Mouse (Mus musculus) neural tube, embryonic 11.5 days (tissue): Measurements from ENCODE around the gene Ttc16. TPM values are rescaled to one million over a fixed set of nuclear protein-coding genes. Genes with fewer than 3 reads are reported as not detected.
A peak's percentile ranks its signal among the peaks of the same experiment; 100 is the strongest.

Experiments
- ATAC-seq: fragments of 200-750 bp; cut with Nextera tagmentation; 2 replicates; pipeline ENCODE4 v1.8.0; 2017; ENCODE audit warnings: moderate number of reproducible peaks, mild to moderate bottlenecking, moderate TSS enrichment, moderate library complexity; ENCODE audit not compliant: insufficient read depth, low FRiP score, low TSS enrichment
- DNase-seq: peaks from one replicate; pipeline ENCODE4 v3.0.0-alpha.2; 2015; ENCODE audit warnings: low spot score
- H3K27ac ChIP-seq: fragments of 300-500 bp; sonication (generic); 2 replicates; pipeline ENCODE4 v1.5.1; 2014; ENCODE audit warnings: low read depth, mild to moderate bottlenecking, low read length
- H3K27me3 ChIP-seq: fragments of 300-500 bp; sonication (generic); 2 replicates; pipeline ENCODE4 v1.6.1; 2014; ENCODE audit warnings: mild to moderate bottlenecking, low read length, mixed read lengths; ENCODE audit not compliant: control insufficient read depth, insufficient read depth
- H3K36me3 ChIP-seq: fragments of 300-500 bp; sonication (generic); 2 replicates; pipeline ENCODE4 v1.6.1; 2014; ENCODE audit warnings: mild to moderate bottlenecking, low read length, moderate library complexity, mixed read lengths; ENCODE audit not compliant: control insufficient read depth, insufficient read depth
- H3K4me1 ChIP-seq: fragments of 300-500 bp; sonication (generic); 2 replicates; pipeline ENCODE4 v1.6.1; 2014; ENCODE audit warnings: low read length, mixed read lengths; ENCODE audit not compliant: control insufficient read depth, insufficient read depth
- H3K4me2 ChIP-seq: fragments of 300-500 bp; sonication (generic); 2 replicates; pipeline ENCODE4 v1.6.1; 2014; ENCODE audit warnings: low read depth, mild to moderate bottlenecking, moderate library complexity
- H3K4me3 ChIP-seq: fragments of 300-500 bp; sonication (generic); 2 replicates; pipeline ENCODE4 v1.5.1; 2014; ENCODE audit warnings: low read depth, low read length
- H3K9ac ChIP-seq: fragments of 300-500 bp; sonication (generic); 2 replicates; pipeline ENCODE4 v1.6.1; 2014; ENCODE audit warnings: mild to moderate bottlenecking, low read length
- H3K9me3 ChIP-seq: fragments of 300-500 bp; sonication (generic); 2 replicates; pipeline ENCODE4 v1.6.1; 2016; ENCODE audit warnings: low read length; ENCODE audit not compliant: control insufficient read depth
- WGBS: fragments of 180-500 bp; shearing (Covaris S2); extraction: QIAGEN DNeasy Blood & Tissue Kit; methylation state at CpG from one replicate; pipeline ENCODE4 v1.1.7; 2014; 5-methylcytosine and 5-hydroxymethylcytosine counted together
- polyA plus RNA-seq: library from polyadenylated mRNA; unstranded; fragments of >200 nt; fragmentation: Nextera tagmentation; extraction: Ambion mirVana; gene quantifications from 2 replicates; pipeline ENCODE4 v1.2.1, GENCODE M21; 2014

Ttc16 gene
- polyA plus RNA-seq, 1 experiment from 2014 or later, result 1.1 TPM

DNA sequence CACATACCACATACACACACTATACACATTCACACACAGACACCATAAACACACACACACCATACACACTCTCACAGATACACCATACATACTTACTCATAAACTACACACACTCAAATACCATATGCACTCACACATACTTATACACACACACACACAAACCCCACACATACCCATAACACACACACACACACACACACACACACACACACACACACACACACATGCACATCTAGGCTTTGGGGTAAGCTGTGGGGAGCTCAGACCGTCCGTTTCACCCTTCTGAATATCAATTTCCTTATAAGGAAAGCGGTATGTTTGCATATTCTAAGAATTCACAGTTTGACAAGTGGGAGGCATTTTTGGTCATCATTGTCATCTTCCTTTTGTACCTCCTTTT is 52.9 kb downstream of the Ttc16 start:
- WGBS, result 84% methylated on average over 3 of the region's 3 CpGs
- Histone ChIP-seq H3K9me3 (no peaks in the 10 kb centered on the region), H3K27me3 (no peaks in the 10 kb centered on the region), H3K4me3 (no peak overlapping the region), H3K4me2 (no peak overlapping the region), H3K9ac (no peak overlapping the region), H3K27ac (no peak overlapping the region), H3K4me1 (peaks cover 5% of the 10 kb centered on the region), H3K36me3 (no peaks in the 10 kb centered on the region)
- DNase-seq, result no peak
- no peak for ATAC-seq

DNA sequence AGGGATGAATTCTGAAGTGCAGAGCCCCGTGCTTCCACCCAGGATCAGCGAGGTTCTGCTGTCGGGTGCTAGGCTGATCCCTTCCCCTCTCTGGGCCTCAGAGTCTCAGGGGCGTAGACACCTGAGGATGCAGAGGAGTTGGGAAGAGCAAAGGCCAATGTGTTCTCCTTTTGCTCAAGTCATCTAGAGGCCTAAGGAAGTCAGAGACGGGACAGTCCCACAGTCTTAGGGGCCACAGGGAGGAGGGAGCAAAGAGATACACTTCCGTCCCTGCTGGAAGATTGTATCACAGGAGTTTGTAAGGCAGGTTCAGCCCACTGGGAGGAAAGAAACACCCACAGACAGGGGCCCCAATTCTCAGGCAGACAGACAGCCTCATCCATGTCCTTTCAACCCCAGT is 53.4 kb downstream of the Ttc16 start:
- Histone ChIP-seq H3K36me3 (no peaks in the 10 kb centered on the region), H3K27me3 (no peaks in the 10 kb centered on the region), H3K4me3 (no peak overlapping the region), H3K4me1 (peaks cover 4% of the 10 kb centered on the region), H3K4me2 (no peak overlapping the region), H3K9ac (no peak overlapping the region), H3K9me3 (no peaks in the 10 kb centered on the region), H3K27ac (no peak overlapping the region)
- ATAC-seq (no peak), DNase-seq (no peak)
- WGBS, result 65% methylated on average over 6 of the region's 6 CpGs

DNA sequence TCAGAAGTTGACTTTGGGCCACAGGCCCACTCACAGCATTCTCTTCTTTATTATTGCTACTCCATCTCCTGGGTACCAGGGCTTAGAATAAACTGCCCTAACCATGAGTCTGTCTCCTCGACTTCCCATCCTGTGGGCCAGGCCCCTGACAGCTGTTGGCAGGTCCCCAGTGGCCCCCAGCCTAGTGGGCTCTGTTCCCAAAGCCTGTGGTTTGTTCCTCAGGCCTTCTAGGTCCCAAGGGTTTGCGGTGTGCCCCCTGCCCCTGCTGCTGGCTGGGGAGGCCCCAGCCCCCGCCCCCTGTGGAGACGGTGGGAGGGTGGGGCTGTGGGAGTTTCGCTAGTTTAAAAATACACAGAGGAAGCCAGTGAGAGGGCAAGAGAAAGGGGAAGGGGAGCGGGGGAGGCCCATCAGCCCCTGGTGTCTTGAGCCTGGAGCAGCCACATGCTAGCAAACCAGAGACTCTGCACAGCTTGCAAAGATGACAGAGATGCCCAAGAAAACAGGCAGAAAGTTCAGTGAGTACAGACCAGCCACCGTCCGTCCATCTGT is 54.7 kb downstream of the Ttc16 start, which contains the start of gene Sh2d3c:
TSS of gene Sh2d3c (plus strand) at position 375 of the 549 bp plus-strand sequence.
- Histone ChIP-seq H3K27me3 (no peaks in the 10 kb centered on the region), H3K9ac (0 out of 2 replicates have a peak within 1 kb of the TSS, but pooled peaks have one; percentile 26), H3K4me2 (no peak within 1 kb of the TSS), H3K9me3 (no peaks in the 10 kb centered on the region), H3K4me1 (peaks cover 4% of the 10 kb centered on the region), H3K27ac (no peak within 1 kb of the TSS), H3K4me3 (no peak within 1 kb of the TSS), H3K36me3 (no peaks in the 10 kb centered on the region)
- WGBS, result 62% methylated on average over 8 of the region's 8 CpGs
- DNase-seq, result no peak
- ATAC-seq, result no peak

DNA sequence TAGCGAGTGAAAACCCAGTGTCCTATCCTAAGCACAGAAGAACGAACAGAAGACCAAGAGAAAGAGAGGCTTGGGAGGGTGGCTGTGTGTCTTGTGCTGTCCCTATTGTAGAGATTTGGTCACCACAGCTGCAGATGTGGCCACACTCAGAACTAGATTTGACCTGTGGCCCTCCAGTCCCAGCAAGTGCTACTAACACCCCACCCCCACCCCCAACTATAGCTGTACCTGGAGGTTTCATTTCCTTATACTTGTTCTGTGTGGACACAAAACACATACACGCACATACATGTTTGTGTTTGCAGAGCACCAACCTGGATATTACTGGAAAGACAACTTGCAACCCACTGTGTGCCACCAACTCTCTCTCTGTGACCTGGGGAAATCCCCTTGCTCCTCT is 55.4 kb downstream of the Ttc16 start:
- Histone ChIP-seq H3K4me2 (no peak overlapping the region), H3K4me1 (peaks cover 4% of the 10 kb centered on the region), H3K27me3 (no peaks in the 10 kb centered on the region), H3K36me3 (no peaks in the 10 kb centered on the region), H3K9me3 (no peaks in the 10 kb centered on the region), H3K4me3 (no peak overlapping the region), H3K27ac (no peak overlapping the region), H3K9ac (no peak overlapping the region)
- 98% methylated on average over 3 of the region's 3 CpGs for WGBS
- DNase-seq (no peak), ATAC-seq (no peak)

DNA sequence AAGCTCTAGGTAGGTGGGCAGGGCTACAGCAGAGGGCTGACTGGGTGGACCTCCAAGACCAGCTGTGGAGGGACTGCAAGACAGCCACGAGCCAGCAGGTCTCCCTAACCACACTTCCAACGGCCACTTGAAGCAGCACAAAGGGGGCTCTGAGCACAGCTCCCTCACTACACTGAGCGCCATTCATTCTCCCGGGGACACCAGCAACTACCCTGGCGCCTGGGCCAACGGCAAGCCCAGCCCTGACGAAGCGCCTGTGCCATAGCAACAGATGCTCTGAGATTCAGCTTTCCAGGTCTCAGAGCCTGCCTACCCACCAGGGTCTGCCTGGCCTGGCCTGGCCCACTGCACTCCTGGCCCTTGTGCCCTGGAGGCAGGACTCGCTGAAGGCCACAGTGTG is 56.7 kb downstream of the Ttc16 start:
- Histone ChIP-seq H3K27me3 (no peaks in the 10 kb centered on the region), H3K4me1 (peaks cover 8% of the 10 kb centered on the region), H3K27ac (no peak overlapping the region), H3K9me3 (no peaks in the 10 kb centered on the region), H3K36me3 (no peaks in the 10 kb centered on the region), H3K4me2 (no peak overlapping the region), H3K9ac (no peak overlapping the region), H3K4me3 (no peak overlapping the region)
- 52% methylated on average over 9 of the region's 9 CpGs for WGBS
- ATAC-seq (no peak), DNase-seq (peak; percentile 40)

DNA sequence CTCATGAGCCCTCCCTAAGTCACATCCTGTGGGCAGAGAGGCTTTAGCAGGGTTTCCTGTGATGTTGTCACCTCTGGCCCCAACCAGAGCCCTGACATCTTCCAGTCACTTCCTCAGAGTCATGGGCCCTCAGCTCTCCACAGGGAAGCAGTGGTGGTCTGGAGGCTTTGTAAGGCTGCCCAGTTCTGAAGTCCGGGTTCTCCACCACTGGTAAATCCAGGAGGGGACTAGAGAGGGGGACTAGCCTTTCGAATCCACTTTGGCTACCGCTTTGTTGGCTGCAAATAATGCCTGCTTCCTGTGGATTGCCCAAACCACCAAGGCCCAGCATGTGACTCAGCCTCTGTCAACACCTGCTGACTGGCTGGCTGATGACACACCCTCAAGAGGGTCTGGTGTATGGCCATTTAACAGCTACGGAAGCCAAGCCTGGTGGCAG is 60.4 kb downstream of the Ttc16 start:
- H3K27ac ChIP-seq, result no peak overlapping the region
- H3K27me3 ChIP-seq, result no peaks in the 10 kb centered on the region
- no peak overlapping the region for H3K9ac ChIP-seq
- DNase-seq (no peak), ATAC-seq (no peak)
- H3K4me1 ChIP-seq, result peaks cover 12% of the 10 kb centered on the region
- peaks cover 3% of the 10 kb centered on the region for H3K36me3 ChIP-seq
- H3K9me3 ChIP-seq, result no peaks in the 10 kb centered on the region
- H3K4me2 ChIP-seq, result no peak overlapping the region
- H3K4me3 ChIP-seq, result no peak overlapping the region
- WGBS, result 65% methylated on average over 4 of the region's 4 CpGs

DNA sequence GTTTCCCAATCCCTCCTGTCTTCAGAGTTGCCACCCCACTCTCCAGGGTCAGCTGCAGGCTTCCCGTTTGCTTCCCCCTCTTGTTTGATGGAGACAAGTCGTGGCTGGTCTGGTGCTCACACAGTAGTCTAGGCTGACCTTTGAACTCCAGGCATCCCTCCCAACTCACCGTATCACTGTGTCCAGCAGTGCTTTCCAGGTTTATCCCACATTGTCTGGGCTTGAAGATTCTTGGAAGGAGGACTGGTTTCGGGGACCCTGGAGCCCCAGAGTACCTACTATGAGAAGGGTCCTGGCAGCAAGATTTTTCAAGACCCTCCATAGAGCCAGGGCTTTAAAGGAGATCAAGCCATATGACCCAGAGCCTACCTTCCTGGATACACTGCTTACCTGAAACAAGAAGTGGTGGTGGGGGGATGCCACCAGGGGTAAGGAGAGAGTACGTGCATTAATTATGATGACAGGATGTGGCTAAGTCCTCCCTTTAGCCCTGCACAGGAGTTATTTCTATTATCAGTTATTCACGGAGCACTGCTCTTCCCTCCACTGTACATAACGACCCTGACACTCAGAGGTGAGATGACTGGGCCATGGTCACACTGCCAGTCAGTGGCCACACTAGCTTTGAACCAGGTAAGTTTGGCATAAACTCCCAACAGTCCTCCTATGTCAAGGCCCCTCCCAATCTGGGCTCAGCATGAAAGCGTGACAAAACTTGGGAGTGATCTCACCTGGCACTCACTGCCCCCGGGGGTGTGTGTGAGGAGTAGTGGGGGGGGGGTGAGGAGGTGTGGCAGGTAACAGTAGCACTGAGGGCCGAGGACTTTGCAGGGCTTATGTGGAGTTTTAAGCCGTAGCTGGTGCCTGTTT is 61.1 kb downstream of the Ttc16 start:
- no peak overlapping the region for H3K4me3 ChIP-seq
- peak overlapping the region; percentile 98; the same call in 1 of the 2 replicates for H3K27ac ChIP-seq
- H3K9me3 ChIP-seq, result no peaks in the 10 kb centered on the region
- H3K4me2 ChIP-seq, result no peak overlapping the region
- H3K9ac ChIP-seq, result no peak overlapping the region
- 67% methylated on average over 11 of the region's 11 CpGs for WGBS
- H3K36me3 ChIP-seq, result peaks cover 9% of the 10 kb centered on the region
- DNase-seq (no peak), ATAC-seq (no peak)
- H3K27me3 ChIP-seq, result no peaks in the 10 kb centered on the region
- peaks cover 12% of the 10 kb centered on the region for H3K4me1 ChIP-seq

DNA sequence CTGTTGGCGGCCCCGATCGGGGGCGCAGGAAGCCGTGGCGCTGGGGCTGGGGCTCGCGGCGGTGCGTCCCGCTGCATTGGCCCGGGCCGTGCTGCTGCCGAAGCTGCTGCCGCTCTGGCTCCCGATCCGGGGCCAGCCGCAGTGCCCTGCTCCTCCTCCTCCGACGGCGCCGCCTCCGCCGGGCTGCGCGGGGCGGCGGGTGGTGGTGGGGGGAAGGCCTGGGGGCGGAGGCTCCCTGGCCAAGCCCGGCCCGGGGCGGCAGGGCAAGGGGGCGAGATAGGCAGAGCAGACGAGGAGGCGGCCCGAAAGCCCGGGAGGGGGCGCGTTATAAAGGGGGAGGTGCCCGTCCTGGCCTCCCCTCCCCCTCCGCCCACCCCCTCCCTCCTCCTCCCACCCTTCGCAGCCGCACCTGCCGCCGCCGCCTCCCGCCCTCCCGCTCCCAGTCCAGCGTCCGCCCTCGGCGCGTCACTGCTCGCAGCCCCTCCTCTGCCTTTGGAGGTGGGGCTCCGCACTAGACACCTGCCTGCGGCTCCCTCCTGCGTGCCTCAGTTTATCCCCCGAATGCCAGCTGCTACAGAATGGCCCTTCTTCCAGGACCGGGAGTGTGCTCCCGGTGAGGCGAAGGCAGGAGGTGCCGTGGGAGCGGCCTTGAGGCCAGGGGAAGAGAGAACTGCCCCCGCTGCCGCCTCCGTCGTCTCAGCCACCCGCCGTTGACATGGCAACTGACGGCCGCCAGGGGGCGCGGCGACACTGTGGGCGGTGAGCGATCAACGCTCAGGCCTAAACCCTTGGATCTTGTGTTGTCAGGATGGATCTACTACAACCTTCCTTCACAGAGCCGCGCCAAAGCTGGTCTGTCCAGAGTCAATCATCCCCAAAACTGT is 62.3 kb downstream of the Ttc16 start, which contains the start of gene Cdk9:
TSS of gene Cdk9 (minus strand) at position 143 of the 884 bp plus-strand sequence.
- no peaks in the 10 kb centered on the region for H3K9me3 ChIP-seq
- peak within 1 kb of the TSS; percentile 98 for H3K27ac ChIP-seq
- H3K36me3 ChIP-seq, result peaks cover 11% of the 10 kb centered on the region
- peak; percentile 66 for ATAC-seq
- DNase-seq, result peak; percentile 92
- under 1% methylated on average over 32 of the region's 79 CpGs for WGBS
- peak within 1 kb of the TSS; percentile 78 for H3K4me2 ChIP-seq
- H3K9ac ChIP-seq, result peak within 1 kb of the TSS; percentile 91
- peak within 1 kb of the TSS; percentile 90 for H3K4me3 ChIP-seq
- no peaks in the 10 kb centered on the region for H3K27me3 ChIP-seq
- H3K4me1 ChIP-seq, result peaks cover 12% of the 10 kb centered on the region
